Mouse (Mus musculus) CH12.LX (cell line): ENCODE results near the gene Gm43720. TPM values are rescaled to one million over a fixed set of nuclear protein-coding genes. Genes with fewer than 3 reads are reported as not detected.

Source experiments
- DNase-seq: peaks from one replicate; pipeline ENCODE4 v3.0.0-alpha.2; 2013; ENCODE audit errors: extremely low read depth
- H3K27ac ChIP-seq: 2 replicates; pipeline ENCODE4 v1.5.1; 2012; ENCODE audit warnings: low read depth, mild to moderate bottlenecking, control low read depth, moderate library complexity; ENCODE audit not compliant: insufficient read depth
- H3K27me3 ChIP-seq: replicated peaks from 2 replicates; pipeline ENCODE3; 2012; ENCODE audit warnings: inconsistent platforms
- H3K36me3 ChIP-seq, 2 experiments: replicated peaks in 1 of 2; 2 replicates each; pipeline versions ENCODE3 to v1.6.1; 2012; ENCODE audit warnings: inconsistent platforms in 1 of 2, low read length in 1 of 2, mild to moderate bottlenecking in 1 of 2, mixed read lengths in 1 of 2, moderate library complexity in 1 of 2; ENCODE audit not compliant: control insufficient read depth in 1 of 2, insufficient read depth in 1 of 2
- H3K4me1 ChIP-seq, 2 experiments: 2 replicates each; pipeline ENCODE4 v1.6.1; 2012; ENCODE audit warnings: inconsistent platforms in 1 of 2, moderate library complexity in 1 of 2; ENCODE audit not compliant: insufficient read depth in 2 of 2, control insufficient read depth in 1 of 2
- H3K4me2 ChIP-seq: 2 replicates; pipeline ENCODE4 v1.6.1; 2012; ENCODE audit warnings: low read depth, mild to moderate bottlenecking, control low read depth; ENCODE audit not compliant: poor library complexity, insufficient read depth, severe bottlenecking
- H3K4me3 ChIP-seq, 3 experiments: fragments of 150-350 bp in 1 of 3; sonication (generic) in 1 of 3; replicated peaks in 1 of 3; 2 replicates each; pipeline versions ENCODE3 to v1.5.1; 2011 to 2012; ENCODE audit warnings: low read depth in 2 of 3, low read length in 2 of 3, mild to moderate bottlenecking in 2 of 3, moderate library complexity in 2 of 3, control low read depth in 1 of 3, improper control_type of control experiment in 1 of 3, inconsistent platforms in 1 of 3, mixed read lengths in 1 of 3; ENCODE audit not compliant: poor library complexity in 1 of 3
- H3K79me2 ChIP-seq: replicated peaks from 2 replicates; pipeline ENCODE4 v1.6.1; 2012; ENCODE audit warnings: mild to moderate bottlenecking, moderate library complexity; ENCODE audit not compliant: control insufficient read depth, poor library complexity, insufficient read depth, severe bottlenecking; ENCODE audit errors: extremely low read depth
- H3K9ac ChIP-seq: 2 replicates; pipeline ENCODE4 v1.6.1; 2012; ENCODE audit warnings: low read depth, mild to moderate bottlenecking, control low read depth, moderate library complexity; ENCODE audit not compliant: insufficient read depth
- H3K9me3 ChIP-seq: replicated peaks from 2 replicates; pipeline ENCODE3; 2012; ENCODE audit warnings: low read length, inconsistent platforms, mixed read lengths
- BHLHE40 ChIP-seq: IDR thresholded peaks from 2 replicates; pipeline ENCODE4 v1.6.1; 2011; ENCODE audit warnings: mild to moderate bottlenecking, low read depth, low read length, improper control_type of control experiment
- CHD1 ChIP-seq: IDR thresholded peaks from 2 replicates; pipeline ENCODE4 v1.6.1; 2012; ENCODE audit warnings: low read depth, low read length, improper control_type of control experiment, inconsistent platforms
- CHD2 ChIP-seq: IDR thresholded peaks from 2 replicates; pipeline ENCODE4 v1.6.1; 2011; ENCODE audit warnings: low read length, improper control_type of control experiment
- CTCF ChIP-seq, 2 experiments: IDR thresholded peaks in 1 of 2; conservative IDR thresholded peaks in 1 of 2; 2 replicates each; pipeline ENCODE4 v1.5.1; 2011 to 2012; ENCODE audit warnings: low read depth in 2 of 2, low read length in 2 of 2, improper control_type of control experiment in 1 of 2, inconsistent platforms in 1 of 2, mild to moderate bottlenecking in 1 of 2, moderate library complexity in 1 of 2
- E2F4 ChIP-seq: IDR thresholded peaks from 2 replicates; pipeline ENCODE4 v1.6.1; 2011; ENCODE audit warnings: low read depth, low read length, improper control_type of control experiment; ENCODE audit not compliant: insufficient replicate concordance
- ELF1 ChIP-seq: IDR thresholded peaks from 2 replicates; pipeline ENCODE4 v1.6.1; 2014; ENCODE audit warnings: low read depth, mild to moderate bottlenecking, inconsistent platforms, low read length, improper control_type of control experiment
- EP300 ChIP-seq: IDR thresholded peaks from 2 replicates; pipeline ENCODE4 v1.6.1; 2011; ENCODE audit warnings: low read length, improper control_type of control experiment
- ETS1 ChIP-seq: conservative IDR thresholded peaks from 2 replicates; pipeline ENCODE4 v1.6.1; 2012; ENCODE audit warnings: low read depth, mild to moderate bottlenecking, inconsistent platforms, low read length, improper control_type of control experiment, moderate library complexity
- GABPA ChIP-seq: IDR thresholded peaks from 2 replicates; pipeline ENCODE4 v1.6.1; 2012; ENCODE audit warnings: low read depth, low read length, improper control_type of control experiment, inconsistent platforms; ENCODE audit not compliant: insufficient replicate concordance
- HCFC1 ChIP-seq: IDR thresholded peaks from 2 replicates; pipeline ENCODE4 v1.6.1; 2012; ENCODE audit warnings: low read depth, mild to moderate bottlenecking, inconsistent platforms, low read length, improper control_type of control experiment
- IRF4 ChIP-seq: IDR thresholded peaks from 2 replicates; pipeline ENCODE4 v1.6.1; 2014; ENCODE audit warnings: low read depth, mild to moderate bottlenecking, inconsistent platforms, low read length, improper control_type of control experiment
- JUN ChIP-seq: IDR thresholded peaks from 2 replicates; pipeline ENCODE4 v1.6.1; 2011; ENCODE audit warnings: low read depth, mild to moderate bottlenecking, low read length, improper control_type of control experiment, moderate library complexity; ENCODE audit not compliant: insufficient read depth
- JUND ChIP-seq: conservative IDR thresholded peaks from 2 replicates; pipeline ENCODE4 v1.6.1; 2011; ENCODE audit warnings: low read depth, low read length, improper control_type of control experiment
- KAT2A ChIP-seq: IDR thresholded peaks from 2 replicates; pipeline ENCODE4 v1.6.1; 2012; ENCODE audit warnings: low read length, improper control_type of control experiment, inconsistent platforms; ENCODE audit not compliant: insufficient replicate concordance
- MAFK ChIP-seq: IDR thresholded peaks from 2 replicates; pipeline ENCODE4 v1.6.1; 2011; ENCODE audit warnings: low read length, improper control_type of control experiment; ENCODE audit not compliant: insufficient replicate concordance
- MAX ChIP-seq: IDR thresholded peaks from 2 replicates; pipeline ENCODE4 v1.6.1; 2011; ENCODE audit warnings: low read length, improper control_type of control experiment
- MAZ ChIP-seq: IDR thresholded peaks from 2 replicates; pipeline ENCODE4 v1.6.1; 2012; ENCODE audit warnings: low read depth, mild to moderate bottlenecking, inconsistent platforms, low read length, improper control_type of control experiment, moderate library complexity
- MEF2A ChIP-seq: IDR thresholded peaks from 2 replicates; pipeline ENCODE4 v1.6.1; 2014; ENCODE audit warnings: low read depth, mild to moderate bottlenecking, inconsistent platforms, low read length, improper control_type of control experiment, borderline replicate concordance
- MXI1 ChIP-seq: IDR thresholded peaks from 2 replicates; pipeline ENCODE4 v1.6.1; 2011; ENCODE audit warnings: mild to moderate bottlenecking, low read depth, low read length, improper control_type of control experiment
- MYC ChIP-seq: IDR thresholded peaks from 2 replicates; pipeline ENCODE4 v1.6.1; 2011; ENCODE audit warnings: low read depth, mild to moderate bottlenecking, improper control_type of control experiment, low read length
- NELFE ChIP-seq: IDR thresholded peaks from 2 replicates; pipeline ENCODE4 v1.6.1; 2011; ENCODE audit warnings: low read depth, low read length, improper control_type of control experiment
- NRF1 ChIP-seq: IDR thresholded peaks from 2 replicates; pipeline ENCODE4 v1.6.1; 2014; ENCODE audit warnings: low read depth, mild to moderate bottlenecking, inconsistent platforms, low read length, improper control_type of control experiment, moderate library complexity
- PAX5 ChIP-seq: IDR thresholded peaks from 2 replicates; pipeline ENCODE4 v1.6.1; 2012; ENCODE audit warnings: low read length, inconsistent platforms, mixed read lengths
- POLR2A ChIP-seq: IDR thresholded peaks from 2 replicates; pipeline ENCODE4 v1.6.1; 2011; ENCODE audit warnings: low read depth, mild to moderate bottlenecking, improper control_type of control experiment, low read length
- POLR2AphosphoS2 ChIP-seq: IDR thresholded peaks from 2 replicates; pipeline ENCODE4 v1.6.1; 2011; ENCODE audit warnings: low read depth, low read length, improper control_type of control experiment
- RAD21 ChIP-seq: IDR thresholded peaks from 2 replicates; pipeline ENCODE4 v1.6.1; 2011; ENCODE audit warnings: low read depth, mild to moderate bottlenecking, low read length, improper control_type of control experiment, moderate library complexity
- RCOR1 ChIP-seq: conservative IDR thresholded peaks from 2 replicates; pipeline ENCODE4 v1.6.1; 2012; ENCODE audit warnings: low read depth, mild to moderate bottlenecking, inconsistent platforms, low read length, improper control_type of control experiment
- SIN3A ChIP-seq: IDR thresholded peaks from 2 replicates; pipeline ENCODE4 v1.6.1; 2012; ENCODE audit warnings: low read length, improper control_type of control experiment, inconsistent platforms
- SMC3 ChIP-seq: IDR thresholded peaks from 2 replicates; pipeline ENCODE4 v1.6.1; 2011; ENCODE audit warnings: low read depth, low read length, improper control_type of control experiment
- TBP ChIP-seq: conservative IDR thresholded peaks from 2 replicates; pipeline ENCODE4 v1.6.1; 2011; ENCODE audit warnings: low read depth, low read length, improper control_type of control experiment
- TCF12 ChIP-seq: IDR thresholded peaks from 2 replicates; pipeline ENCODE4 v1.6.1; 2014; ENCODE audit warnings: low read depth, mild to moderate bottlenecking, inconsistent platforms, low read length, improper control_type of control experiment
- UBTF ChIP-seq: IDR thresholded peaks from 2 replicates; pipeline ENCODE4 v1.6.1; 2012; ENCODE audit warnings: low read depth, mild to moderate bottlenecking, inconsistent platforms, low read length, improper control_type of control experiment, moderate library complexity
- USF1 ChIP-seq: IDR thresholded peaks from 2 replicates; pipeline ENCODE4 v1.6.1; 2014; ENCODE audit warnings: low read depth, mild to moderate bottlenecking, inconsistent platforms, low read length, improper control_type of control experiment
- USF2 ChIP-seq: conservative IDR thresholded peaks from 2 replicates; pipeline ENCODE4 v1.6.1; 2011; ENCODE audit warnings: low read depth, low read length, improper control_type of control experiment
- ZC3H11A ChIP-seq: IDR thresholded peaks from 2 replicates; pipeline ENCODE4 v1.6.1; 2012; ENCODE audit warnings: low read depth, mild to moderate bottlenecking, inconsistent platforms, low read length, improper control_type of control experiment
- ZKSCAN1 ChIP-seq: IDR thresholded peaks from 2 replicates; pipeline ENCODE4 v1.6.1; 2012; ENCODE audit warnings: low read depth, inconsistent platforms, low read length, improper control_type of control experiment, borderline replicate concordance
- ZMIZ1 ChIP-seq: IDR thresholded peaks from 2 replicates; pipeline ENCODE4 v1.6.1; 2012; ENCODE audit warnings: low read depth, mild to moderate bottlenecking, inconsistent platforms, low read length, improper control_type of control experiment
- ZNF384 ChIP-seq: IDR thresholded peaks from 2 replicates; pipeline ENCODE4 v1.6.1; 2012; ENCODE audit warnings: low read depth, low read length, improper control_type of control experiment, inconsistent platforms
- dilution Hi-C: fragments of 300-500 bp; cut with MboI; formaldehyde crosslinking; loops from 2 replicates; pipeline ENCODE4 v1.14.3; 2020; ENCODE audit warnings: low sequenced_read_pairs; ENCODE audit not compliant: extremely low pct_unique_long_range_greater_than_20kb, extremely low pct_ligation_motif_present
- in situ Hi-C: fragments of 300-500 bp; cut with MboI; formaldehyde crosslinking; loops from 3 replicates; pipeline ENCODE4 v1.14.3; 2019; ENCODE audit warnings: low sequenced_read_pairs, low pct_ligation_motif_present, low pct_unique_long_range_greater_than_20kb, mixed read lengths
- polyA plus RNA-seq: library from polyadenylated mRNA; unstranded; fragments of >175 nt; gene quantifications from 2 replicates; pipeline ENCODE4 v1.2.1, GENCODE M21; 2012; ENCODE audit warnings: low read depth; ENCODE audit not compliant: insufficient read length
- total RNA-seq, 2 experiments: library from RNA; depleted of rRNA; stranded (reverse); fragments of 300-350 nt in 1 of 2; fragments of >200 nt in 1 of 2; gene quantifications; 2 replicates each; pipeline ENCODE4 v1.2.3; 2012 to 2014

Gm43720 gene
- total and polyA plus RNA-seq, 3 experiments, result not detected

- H3K27ac ChIP-seq, result peak within 1 kb of the TSS; percentile 23; the same call in 1 of the 2 replicates
- no peaks in the 10 kb centered on the region for H3K27me3 ChIP-seq
- peaks cover 2% of the 10 kb centered on the region for H3K9me3 ChIP-seq
- in situ Hi-C loops, result no loop called here
- peaks cover 23 to 36% of the 10 kb centered on the region in 2 experiments for H3K36me3 ChIP-seq
- no peak for TF ChIP-seq ZNF384
- peak; percentile 93 for TF ChIP-seq MYC
- TF ChIP-seq NELFE, result peak; percentile 96
- no peak for TF ChIP-seq JUND
- TF ChIP-seq JUN, result no peak
- peak; percentile 41 for TF ChIP-seq IRF4
- peak; percentile 92 for TF ChIP-seq USF1
- peak; percentile 92 for TF ChIP-seq MXI1
- TF ChIP-seq ZKSCAN1, result no peak
- TF ChIP-seq ELF1, result peak; percentile 92
- peak; percentile 94 for TF ChIP-seq POLR2AphosphoS2
- peak; percentile 95 for TF ChIP-seq NRF1
- TF ChIP-seq ETS1, result peak; percentile 90
- TF ChIP-seq EP300, result no peak
- peak; percentile 26; the same call in 1 of the 2 replicates for TF ChIP-seq RCOR1
- peak; percentile 94 for TF ChIP-seq BHLHE40
- TF ChIP-seq USF2, result peak; percentile 86
- TF ChIP-seq KAT2A, result peak; percentile 70; the same call in 1 of the 2 replicates
- no peak for TF ChIP-seq PAX5
- peak; percentile 77 for TF ChIP-seq MAFK
- TF ChIP-seq CHD1, result 0 out of 2 replicates have a peak, but pooled peaks have one; percentile 31
- no peak for TF ChIP-seq UBTF
- peak; percentile 80 for TF ChIP-seq TBP
- TF ChIP-seq RAD21, result peak; percentile 37
- TF ChIP-seq POLR2A, result peak; percentile 93
- peak; percentile 87 for TF ChIP-seq MAX
- TF ChIP-seq CHD2, result peak; percentile 93
- peak; percentile 94 for TF ChIP-seq SIN3A
- TF ChIP-seq CTCF (conservative IDR thresholded peaks at IDR 0.05 in 1 of 2, IDR thresholded peaks at IDR 0.05 in 1 of 2; ENCODE audit: low read depth in 2 of 2, low read length in 2 of 2), result peak in 1 of 2 experiments; percentile 37; a peak in 2 of 4 replicates
- TF ChIP-seq ZC3H11A, result no peak
- TF ChIP-seq MEF2A, result no peak; the same call in 1 of the 2 replicates
- TF ChIP-seq MAZ, result no peak
- TF ChIP-seq SMC3, result no peak
- TF ChIP-seq HCFC1, result peak; percentile 78
- no peak for TF ChIP-seq E2F4
- TF ChIP-seq GABPA, result no peak
- peak; percentile 88 for TF ChIP-seq TCF12
- peak; percentile 81 for TF ChIP-seq ZMIZ1
- peak within 1 kb of the TSS; percentile 64 to 88 (median 81) for H3K4me3 ChIP-seq
- H3K9ac ChIP-seq, result peak within 1 kb of the TSS; percentile 77
- peaks cover 7 to 45% of the 10 kb centered on the region in 2 experiments; a peak in 3 of 4 replicates for H3K4me1 ChIP-seq
- DNase-seq, result peak; percentile 97
- peak within 1 kb of the TSS; percentile 98 for H3K4me2 ChIP-seq
- dilution Hi-C loops, result no loop called here
- no peaks in the 10 kb centered on the region for H3K79me2 ChIP-seq
Observed at GRCm38 (mm10) chr5:138255353-138256093, 24.2 kb downstream of the Gm43720 start, which contains the start of gene Lamtor4. Gene Lamtor4 (plus strand): TSS chr5:138255482.
